Mouse (Mus musculus) intestine, embryonic 14.5 days (tissue): ENCODE data around the gene Spink8. TPM values are rescaled to one million over a fixed set of nuclear protein-coding genes. Genes with fewer than 3 reads are reported as not detected.

Experiments used
- ATAC-seq: fragments of 200-750 bp; cut with Nextera tagmentation; replicated peaks from 2 replicates; pipeline ENCODE4 v1.8.0; 2017; ENCODE audit warnings: low read depth, moderate number of reproducible peaks, moderate TSS enrichment, moderate library complexity; ENCODE audit not compliant: low FRiP score, low TSS enrichment
- DNase-seq: peaks from one replicate; pipeline ENCODE4 v3.0.0-alpha.2; 2018; ENCODE audit warnings: low spot score
- H3K27ac ChIP-seq: fragments of 300-500 bp; sonication (generic); 2 replicates; pipeline ENCODE4 v1.5.1; 2014; ENCODE audit warnings: low read depth, mild to moderate bottlenecking, control low read depth
- H3K27me3 ChIP-seq: fragments of 300-500 bp; sonication (generic); replicated peaks from 2 replicates; pipeline ENCODE4 v1.6.1; 2014; ENCODE audit warnings: low read length, control low read depth; ENCODE audit not compliant: control insufficient read depth, insufficient read depth
- H3K36me3 ChIP-seq: fragments of 300-500 bp; sonication (generic); 2 replicates; pipeline ENCODE4 v1.6.1; 2014; ENCODE audit warnings: low read length, control low read depth; ENCODE audit not compliant: control insufficient read depth, insufficient read depth
- H3K4me1 ChIP-seq: fragments of 300-500 bp; sonication (generic); replicated peaks from 2 replicates; pipeline ENCODE4 v1.6.1; 2014; ENCODE audit warnings: low read length, control low read depth, mixed read lengths; ENCODE audit not compliant: control insufficient read depth, insufficient read depth
- H3K4me2 ChIP-seq: fragments of 300-500 bp; sonication (generic); 2 replicates; pipeline ENCODE4 v1.6.1; 2014; ENCODE audit warnings: low read length
- H3K4me3 ChIP-seq: fragments of 300-500 bp; sonication (generic); 2 replicates; pipeline ENCODE4 v1.5.1; 2014; ENCODE audit warnings: low read depth, low read length, control low read depth, mixed read lengths
- H3K9ac ChIP-seq: fragments of 300-500 bp; sonication (generic); 2 replicates; pipeline ENCODE4 v1.6.1; 2014; ENCODE audit warnings: mild to moderate bottlenecking, low read length
- H3K9me3 ChIP-seq: fragments of 300-500 bp; sonication (generic); 2 replicates; pipeline ENCODE4 v1.6.1; 2016; ENCODE audit warnings: low read length, control low read depth; ENCODE audit not compliant: control insufficient read depth
- WGBS: fragments of 180-500 bp; shearing (Covaris S2); extraction: QIAGEN DNeasy Blood & Tissue Kit; methylation state at CpG from one replicate; pipeline ENCODE4 v1.1.7; 2014; 5-methylcytosine and 5-hydroxymethylcytosine counted together
- polyA plus RNA-seq: library from polyadenylated mRNA; unstranded; fragments of >200 nt; fragmentation: Nextera tagmentation; extraction: Ambion mirVana; gene quantifications from 2 replicates; pipeline ENCODE4 v1.2.1, GENCODE M21; 2014

Gene Spink8
- polyA plus RNA-seq, 1 experiment from 2014 or later: not detected

DNA sequence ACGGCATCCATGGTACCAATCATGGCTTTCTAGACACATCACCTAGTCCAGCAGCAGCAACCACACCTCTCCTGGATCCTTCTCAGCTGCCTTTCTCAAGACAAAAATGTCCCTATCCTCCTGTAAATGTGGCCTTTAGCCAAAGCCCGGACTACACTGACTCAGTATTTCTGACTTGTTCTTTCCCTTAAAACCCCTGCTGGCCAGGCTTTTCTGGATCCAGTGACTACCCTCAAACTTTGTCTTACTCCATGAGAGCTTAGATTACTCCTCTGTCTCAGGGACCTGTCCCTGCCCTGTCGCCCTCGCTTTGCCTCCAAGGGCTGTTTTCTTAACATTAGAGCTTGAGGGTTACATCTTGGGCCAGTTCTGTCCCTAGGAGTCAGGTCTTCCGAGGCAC is 38.0 kb downstream of the Spink8 start:
- Histone ChIP-seq H3K36me3 (no peaks in the 10 kb centered on the region), H3K4me3 (no peak overlapping the region), H3K9ac (no peak overlapping the region), H3K4me2 (no peak overlapping the region), H3K4me1 (no peaks in the 10 kb centered on the region), H3K9me3 (no peaks in the 10 kb centered on the region), H3K27me3 (no peaks in the 10 kb centered on the region), H3K27ac (no peak overlapping the region)
- ATAC-seq (no peak), DNase-seq (no peak)
- WGBS: 84% methylated on average over 5 of the region's 5 CpGs

DNA sequence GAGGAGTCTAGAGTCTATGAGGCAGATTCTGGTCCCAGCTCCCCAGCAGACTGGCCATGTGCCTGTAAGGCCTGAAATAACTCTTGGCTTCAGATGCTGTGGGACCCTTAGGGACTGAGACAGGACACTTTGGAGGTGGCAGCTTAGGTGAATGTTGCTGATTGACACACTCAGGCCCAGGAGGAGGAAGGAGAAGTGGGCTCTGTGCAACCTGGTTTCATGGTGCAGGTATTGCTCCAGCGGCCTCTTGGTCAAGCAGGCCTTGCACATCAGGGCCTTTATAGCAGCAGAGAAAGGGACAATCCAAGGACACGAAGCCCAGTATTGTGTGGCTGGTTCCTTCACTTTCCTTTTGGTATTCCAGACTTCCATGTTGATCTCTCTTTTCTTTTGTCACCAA is 42.3 kb downstream of the Spink8 start:
- WGBS: 90% methylated on average over 2 of the region's 2 CpGs
- H3K27ac ChIP-seq: no peak overlapping the region
- no peaks in the 10 kb centered on the region for H3K9me3 ChIP-seq
- H3K9ac ChIP-seq: no peak overlapping the region
- no peaks in the 10 kb centered on the region for H3K27me3 ChIP-seq
- H3K36me3 ChIP-seq: no peaks in the 10 kb centered on the region
- H3K4me3 ChIP-seq: no peak overlapping the region
- no peak overlapping the region for H3K4me2 ChIP-seq
- no peak for ATAC-seq
- no peak for DNase-seq
- no peaks in the 10 kb centered on the region for H3K4me1 ChIP-seq

DNA sequence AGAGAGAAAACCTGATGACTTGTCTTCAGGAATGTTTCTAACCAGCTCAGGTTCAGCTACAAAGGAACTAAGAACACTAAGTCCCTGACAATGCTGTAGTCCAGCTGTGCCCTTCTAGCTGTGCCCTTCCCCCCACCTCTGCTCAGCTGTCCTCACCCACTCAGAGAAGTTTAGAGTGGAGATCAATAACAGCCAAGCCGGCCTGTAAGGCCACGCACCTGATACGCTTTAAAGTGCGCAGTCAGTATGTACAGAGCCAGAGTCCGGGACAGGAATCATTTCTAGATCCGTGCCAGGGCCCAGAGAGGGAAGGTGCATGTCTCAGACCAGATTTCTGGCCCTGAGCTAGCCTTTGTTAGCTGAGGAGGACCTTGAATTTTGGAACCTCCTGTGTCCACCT is 43.9 kb downstream of the Spink8 start:
- ATAC-seq: no peak
- Histone ChIP-seq H3K4me1 (no peaks in the 10 kb centered on the region), H3K4me3 (no peak overlapping the region), H3K4me2 (no peak overlapping the region), H3K9ac (no peak overlapping the region), H3K27ac (no peak overlapping the region), H3K27me3 (no peaks in the 10 kb centered on the region), H3K36me3 (no peaks in the 10 kb centered on the region), H3K9me3 (no peaks in the 10 kb centered on the region)
- 85% methylated on average over 6 of the region's 6 CpGs for WGBS
- no peak for DNase-seq

DNA sequence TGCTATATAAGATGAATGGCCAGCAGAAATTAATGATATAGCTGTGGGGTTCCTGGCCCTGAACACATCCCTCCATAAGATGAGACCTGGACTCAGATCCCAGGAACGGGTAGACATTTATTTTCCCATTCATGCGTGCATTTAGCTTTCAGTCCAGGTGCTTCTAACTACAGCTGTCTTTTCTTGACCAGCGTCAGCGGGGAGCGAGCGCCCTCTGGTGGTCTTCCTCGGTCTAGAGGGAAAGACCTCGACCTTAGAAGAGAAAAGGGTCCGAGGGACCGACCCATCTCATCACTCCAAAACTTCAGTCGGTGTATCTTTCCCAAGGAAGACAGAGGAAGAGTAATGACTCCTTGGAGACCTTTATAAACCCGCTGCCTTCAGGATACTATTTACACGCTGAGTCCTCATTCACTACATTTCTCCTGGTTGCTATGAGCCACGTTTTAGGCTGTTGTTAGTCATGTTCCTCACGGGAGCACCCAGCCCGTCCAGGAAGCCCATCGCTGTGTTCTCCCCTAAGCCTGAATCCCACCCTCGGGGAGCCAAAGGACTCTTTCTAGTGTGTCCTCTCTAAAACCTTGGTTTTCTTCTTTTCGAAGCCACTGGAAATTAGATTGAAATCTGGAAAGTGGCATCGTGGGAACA is 50.4 kb downstream of the Spink8 start:
- Histone ChIP-seq H3K4me2 (peak overlapping the region; percentile 37), H3K9me3 (no peaks in the 10 kb centered on the region), H3K4me1 (no peaks in the 10 kb centered on the region), H3K27me3 (no peaks in the 10 kb centered on the region), H3K36me3 (no peaks in the 10 kb centered on the region), H3K27ac (no peak overlapping the region), H3K9ac (0 out of 2 replicates have a peak overlapping the region, but pooled peaks have one; percentile 7), H3K4me3 (no peak overlapping the region)
- WGBS: 17% methylated on average over 20 of the region's 20 CpGs
- ATAC-seq: peak; percentile 72
- DNase-seq: peak; percentile 95

DNA sequence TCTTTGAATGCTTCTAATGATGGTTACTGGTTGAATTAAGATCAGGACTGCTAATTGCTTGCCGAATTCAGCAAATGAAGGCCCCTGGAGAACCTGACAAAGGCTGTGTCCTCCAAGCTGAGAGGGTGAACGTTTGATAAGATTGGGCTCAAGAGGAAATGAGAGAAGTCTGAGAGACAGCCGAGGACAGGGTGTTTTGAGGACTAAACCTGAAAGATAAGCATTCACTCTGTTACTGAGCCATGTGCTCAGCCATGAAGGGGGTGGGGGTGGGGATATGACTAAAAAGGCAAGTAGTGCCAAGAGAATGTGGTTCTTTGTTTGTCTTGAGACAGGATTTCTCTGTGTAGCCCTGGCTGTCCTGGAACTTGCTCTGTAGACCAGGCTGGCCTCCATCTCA is 51.0 kb downstream of the Spink8 start:
- no peak overlapping the region for H3K4me3 ChIP-seq
- H3K4me2 ChIP-seq: no peak overlapping the region; the same call in 1 of the 2 replicates
- H3K27me3 ChIP-seq: no peaks in the 10 kb centered on the region
- WGBS: 56% methylated on average over 3 of the region's 3 CpGs
- no peaks in the 10 kb centered on the region for H3K9me3 ChIP-seq
- no peaks in the 10 kb centered on the region for H3K4me1 ChIP-seq
- DNase-seq (no peak), ATAC-seq (no peak)
- H3K9ac ChIP-seq: no peak overlapping the region
- H3K36me3 ChIP-seq: no peaks in the 10 kb centered on the region
- H3K27ac ChIP-seq: no peak overlapping the region

DNA sequence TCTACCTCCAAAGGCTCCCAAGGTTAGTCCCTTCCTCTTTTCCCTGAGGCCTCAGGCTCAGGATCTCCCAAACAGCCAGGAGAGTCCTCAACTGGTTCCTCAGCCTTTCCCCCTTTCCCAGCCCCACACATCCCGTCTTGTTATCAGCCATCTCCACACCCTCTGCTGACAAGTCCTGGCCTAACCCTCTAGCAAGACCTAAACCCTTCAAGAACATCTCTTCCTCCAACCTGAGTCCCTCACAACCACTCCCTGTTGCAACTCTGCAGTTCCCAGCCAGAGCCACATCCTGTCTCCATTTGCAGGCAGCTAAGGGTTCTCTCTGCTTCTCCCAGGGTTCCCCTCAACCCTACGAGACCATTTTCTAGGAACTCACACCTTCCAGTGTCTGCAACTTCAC is 54.1 kb downstream of the Spink8 start:
- H3K27me3 ChIP-seq: no peaks in the 10 kb centered on the region
- H3K4me2 ChIP-seq: no peak overlapping the region
- H3K9ac ChIP-seq: no peak overlapping the region
- H3K4me1 ChIP-seq: peaks cover 3% of the 10 kb centered on the region; the same call in 1 of the 2 replicates
- ATAC-seq (no peak), DNase-seq (no peak)
- H3K36me3 ChIP-seq: no peaks in the 10 kb centered on the region
- no peak overlapping the region for H3K27ac ChIP-seq
- no peaks in the 10 kb centered on the region for H3K9me3 ChIP-seq
- 58% methylated on average over 2 of the region's 2 CpGs for WGBS
- H3K4me3 ChIP-seq: no peak overlapping the region

DNA sequence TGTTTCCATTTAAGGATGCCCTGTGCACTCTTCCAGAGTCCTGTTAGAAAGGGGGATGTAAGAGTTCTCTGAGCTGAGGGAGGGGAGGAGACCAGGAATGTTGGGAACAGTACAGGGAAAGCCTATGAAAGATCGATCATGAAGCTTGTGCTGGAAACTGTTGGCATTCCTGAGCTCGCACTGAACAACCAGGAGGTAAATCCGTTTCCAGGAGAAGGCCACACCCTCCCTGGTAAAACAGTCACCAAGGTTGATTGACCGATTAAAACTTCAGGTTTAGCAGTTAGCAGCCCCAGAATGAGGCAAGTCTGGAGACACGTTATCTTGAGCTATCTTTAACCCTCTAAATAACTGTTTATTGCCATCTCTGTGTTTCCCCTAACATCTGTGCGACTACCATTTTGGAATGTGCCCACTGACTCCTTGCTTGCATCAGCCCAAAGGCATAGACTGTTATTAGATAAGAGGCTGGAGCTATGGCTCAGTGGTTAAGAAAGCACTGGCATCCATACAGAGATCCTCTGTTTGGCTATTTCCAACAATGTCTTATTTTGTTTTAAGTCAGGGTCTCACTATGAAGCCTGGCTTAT is 59.0 kb downstream of the Spink8 start:
- no peak for ATAC-seq
- no peak overlapping the region for H3K9ac ChIP-seq
- H3K36me3 ChIP-seq: no peaks in the 10 kb centered on the region
- H3K27me3 ChIP-seq: no peaks in the 10 kb centered on the region
- H3K4me3 ChIP-seq: no peak overlapping the region
- 25% methylated on average over 6 of the region's 6 CpGs for WGBS
- peak overlapping the region; percentile 31 for H3K4me2 ChIP-seq
- no peak for DNase-seq
- peaks cover 3% of the 10 kb centered on the region; the same call in 1 of the 2 replicates for H3K4me1 ChIP-seq
- H3K9me3 ChIP-seq: no peaks in the 10 kb centered on the region
- H3K27ac ChIP-seq: no peak overlapping the region

DNA sequence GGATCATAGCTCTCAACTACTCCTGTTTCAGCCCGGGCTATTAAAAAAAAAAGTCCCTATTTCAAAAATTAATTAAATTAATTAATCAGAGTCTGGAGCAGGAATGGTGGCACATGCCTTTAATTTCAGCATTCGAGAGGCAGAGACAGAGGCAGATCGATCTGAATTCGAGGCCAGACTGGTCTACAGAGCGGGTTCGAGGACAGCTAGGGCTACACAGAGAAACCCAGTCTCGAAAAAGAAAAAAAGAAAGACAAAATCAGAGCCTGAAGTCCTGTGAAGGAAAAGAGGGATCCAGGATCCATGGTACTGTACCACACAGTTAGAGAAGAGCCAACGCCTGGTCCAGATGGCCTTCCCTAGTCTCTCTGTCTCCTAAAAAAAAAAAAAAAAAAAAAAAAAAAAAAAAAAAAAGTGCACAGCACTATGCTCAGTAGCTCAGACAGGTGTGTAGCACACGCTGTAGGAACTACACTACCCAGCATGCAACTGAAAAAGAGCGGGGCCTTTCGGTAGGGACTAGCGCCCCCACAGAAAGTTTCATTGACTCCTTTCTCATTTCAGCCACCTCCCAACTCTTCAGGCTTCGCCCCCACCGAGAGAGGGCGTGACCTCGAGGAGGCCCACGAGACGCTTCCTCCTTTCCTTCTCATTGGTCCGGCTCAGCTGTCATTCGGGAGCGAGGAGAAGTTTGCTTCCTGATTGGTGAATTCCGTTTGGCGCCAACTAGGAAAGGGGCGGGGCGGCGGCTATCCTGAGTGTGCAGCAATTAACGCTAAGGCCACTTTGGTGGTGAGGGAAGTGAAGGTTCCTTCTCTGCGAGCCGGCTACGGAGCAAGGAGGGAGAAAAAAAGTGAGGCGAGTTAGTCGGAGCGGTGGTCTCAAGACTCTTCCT is 63.0 kb downstream of the Spink8 start, which contains the start of gene Cdc25a:
Gene Cdc25a, plus strand, starts transcription at position 783 of the 895 bp plus-strand sequence.
- 8% methylated on average over 33 of the region's 33 CpGs for WGBS
- Histone ChIP-seq H3K27ac (peak within 1 kb of the TSS; percentile 90), H3K9me3 (no peaks in the 10 kb centered on the region), H3K36me3 (peaks cover 27% of the 10 kb centered on the region), H3K9ac (peak within 1 kb of the TSS; percentile 96), H3K27me3 (no peaks in the 10 kb centered on the region), H3K4me3 (peak within 1 kb of the TSS; percentile 100), H3K4me1 (peaks cover 15% of the 10 kb centered on the region), H3K4me2 (peak within 1 kb of the TSS; percentile 70)
- ATAC-seq: peak; percentile 85
- peak; percentile 96 for DNase-seq
